Mouse (Mus musculus) limb, embryonic 11.5 days (tissue): ENCODE measurements at regions not wholly inside any gene's neighbourhood (a gene's known extent, or its start where the extent isn't known, plus 50 kb on each side); places are given as distances from the start of the nearest gene placed in this dataset.
A peak's percentile ranks its signal among the peaks of the same experiment; 100 is the strongest.

Source experiments
- ATAC-seq: fragments of 200-750 bp; cut with Nextera tagmentation; 2 replicates; pipeline ENCODE4 v1.8.0; 2017; ENCODE audit warnings: low read depth; ENCODE audit not compliant: insufficient number of reproducible peaks, low FRiP score, low TSS enrichment
- DNase-seq: peaks from one replicate; pipeline ENCODE4 v3.0.0-alpha.2; 2015; ENCODE audit warnings: low spot score
- H3K27ac ChIP-seq: fragments of 300-500 bp; sonication (generic); replicated peaks from 2 replicates; pipeline ENCODE4 v1.5.1; 2014; ENCODE audit warnings: low read depth, mild to moderate bottlenecking, low read length
- H3K27me3 ChIP-seq: fragments of 300-500 bp; sonication (generic); 2 replicates; pipeline ENCODE4 v1.6.1; 2014; ENCODE audit warnings: mild to moderate bottlenecking, low read length, mixed read lengths; ENCODE audit not compliant: control insufficient read depth, insufficient read depth
- H3K36me3 ChIP-seq: fragments of 300-500 bp; sonication (generic); 2 replicates; pipeline ENCODE4 v1.6.1; 2014; ENCODE audit warnings: mild to moderate bottlenecking, low read length, moderate library complexity, mixed read lengths; ENCODE audit not compliant: control insufficient read depth, insufficient read depth
- H3K4me1 ChIP-seq: fragments of 300-500 bp; sonication (generic); 2 replicates; pipeline ENCODE4 v1.6.1; 2014; ENCODE audit warnings: low read length, mixed read lengths; ENCODE audit not compliant: control insufficient read depth, insufficient read depth
- H3K4me2 ChIP-seq: fragments of 300-500 bp; sonication (generic); 2 replicates; pipeline ENCODE4 v1.6.1; 2014; ENCODE audit warnings: low read depth, mild to moderate bottlenecking, moderate library complexity; ENCODE audit not compliant: severe bottlenecking
- H3K4me3 ChIP-seq: fragments of 300-500 bp; sonication (generic); 2 replicates; pipeline ENCODE4 v1.5.1; 2014; ENCODE audit warnings: low read depth, low read length
- H3K9ac ChIP-seq: fragments of 300-500 bp; sonication (generic); 2 replicates; pipeline ENCODE4 v1.6.1; 2014; ENCODE audit warnings: mild to moderate bottlenecking, low read length
- H3K9me3 ChIP-seq: fragments of 300-500 bp; sonication (generic); 2 replicates; pipeline ENCODE4 v1.6.1; 2016; ENCODE audit warnings: low read length; ENCODE audit not compliant: control insufficient read depth
- WGBS: fragments of 180-500 bp; shearing (Covaris S2); extraction: QIAGEN DNeasy Blood & Tissue Kit; methylation state at CpG from one replicate; pipeline ENCODE4 v1.1.7; 2014; 5-methylcytosine and 5-hydroxymethylcytosine counted together

DNA sequence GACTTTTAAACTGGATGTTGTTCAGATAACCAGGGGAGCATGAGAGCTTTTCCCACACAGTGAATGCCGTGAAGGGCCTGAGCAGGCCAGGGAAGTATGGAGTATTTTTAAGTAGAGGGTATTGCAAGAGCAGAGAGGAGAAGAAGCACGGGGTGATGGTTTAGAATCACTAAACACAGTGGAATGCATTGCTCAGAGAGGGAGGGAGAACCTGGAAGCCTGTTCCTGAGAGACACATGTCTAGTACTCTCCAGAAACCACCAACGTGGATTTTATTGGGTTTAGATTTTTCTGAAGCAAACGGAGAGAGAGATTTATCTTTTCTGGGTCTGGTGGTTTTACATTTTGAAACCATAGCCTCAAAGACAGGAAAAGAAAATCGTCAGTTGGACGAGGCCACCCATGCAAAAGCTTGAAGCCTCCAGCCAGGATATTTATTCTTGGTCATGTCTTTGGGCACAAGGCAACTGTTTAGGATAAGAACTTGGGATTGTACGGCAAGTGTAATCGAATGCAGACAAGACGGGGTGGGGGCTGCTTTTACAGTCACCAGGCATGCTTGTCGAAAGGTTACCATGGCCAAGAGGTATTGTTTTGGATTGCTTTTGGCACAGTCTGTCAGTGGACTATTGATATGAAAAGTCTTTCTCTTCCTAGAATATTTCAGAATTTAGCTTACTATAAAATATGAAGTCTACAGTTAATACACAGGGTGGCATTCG is 306.2 kb downstream of the Sorl1 start:
- Histone ChIP-seq H3K4me1 (no peaks in the 10 kb centered on the region), H3K27ac (no peak overlapping the region; the same call in 1 of the 2 replicates), H3K27me3 (no peaks in the 10 kb centered on the region), H3K9ac (no peak overlapping the region), H3K9me3 (no peaks in the 10 kb centered on the region), H3K36me3 (no peaks in the 10 kb centered on the region), H3K4me2 (no peak overlapping the region), H3K4me3 (no peak overlapping the region)
- DNase-seq (no peak), ATAC-seq (no peak)
- 63% methylated on average over 11 of the region's 11 CpGs for WGBS

DNA sequence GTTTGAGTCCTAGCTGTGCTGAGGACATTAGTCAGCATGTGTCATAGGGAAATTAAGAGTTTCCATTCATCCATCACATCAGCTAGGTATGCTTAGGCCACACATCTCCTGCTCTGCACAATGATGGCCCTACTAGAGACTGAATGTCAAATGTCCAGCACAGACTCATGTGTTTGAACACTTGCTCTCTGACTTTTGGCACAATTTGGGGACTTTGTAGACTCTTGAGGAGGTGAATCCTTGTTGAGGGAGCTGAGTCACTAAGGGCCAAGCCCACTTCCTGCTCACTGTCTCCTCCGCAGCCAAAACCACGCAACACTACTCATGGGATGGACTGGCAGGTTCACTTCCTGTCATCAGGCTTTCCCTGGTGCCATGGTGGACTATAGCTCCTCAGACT is 308.2 kb downstream of the Sorl1 start:
- Histone ChIP-seq H3K4me2 (no peak overlapping the region), H3K27me3 (no peaks in the 10 kb centered on the region), H3K36me3 (no peaks in the 10 kb centered on the region), H3K9me3 (no peaks in the 10 kb centered on the region), H3K4me3 (no peak overlapping the region), H3K4me1 (no peaks in the 10 kb centered on the region), H3K9ac (no peak overlapping the region), H3K27ac (no peak overlapping the region)
- ATAC-seq (no peak), DNase-seq (no peak)
- 91% methylated on average over 2 of the region's 2 CpGs for WGBS

DNA sequence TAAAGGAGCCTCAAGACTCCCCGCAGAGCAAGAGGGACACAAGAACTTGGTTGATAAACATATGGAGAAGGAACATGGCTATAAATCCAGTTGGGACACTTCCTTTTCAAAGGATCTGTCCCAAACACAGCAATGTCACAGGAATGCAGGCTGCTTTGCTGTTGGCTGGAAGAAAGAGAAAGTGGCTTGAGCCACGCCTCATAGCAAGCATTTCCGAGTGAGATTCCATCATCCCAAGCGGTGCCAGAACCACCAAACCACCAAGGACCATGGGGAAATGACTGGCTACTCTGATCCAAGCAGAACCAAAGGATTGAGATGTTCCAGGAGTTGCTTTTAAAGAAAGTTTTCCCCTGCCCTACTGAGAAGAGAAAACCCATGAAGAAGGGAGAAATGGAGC is 314.8 kb downstream of the Sorl1 start:
- no peak overlapping the region; the same call in 1 of the 2 replicates for H3K27ac ChIP-seq
- H3K9me3 ChIP-seq = no peaks in the 10 kb centered on the region
- H3K9ac ChIP-seq = no peak overlapping the region
- DNase-seq = no peak
- no peaks in the 10 kb centered on the region for H3K36me3 ChIP-seq
- H3K4me2 ChIP-seq = no peak overlapping the region
- no peaks in the 10 kb centered on the region for H3K27me3 ChIP-seq
- 81% methylated on average over 4 of the region's 4 CpGs for WGBS
- H3K4me3 ChIP-seq = no peak overlapping the region
- ATAC-seq = no peak
- H3K4me1 ChIP-seq = peaks cover 11% of the 10 kb centered on the region

DNA sequence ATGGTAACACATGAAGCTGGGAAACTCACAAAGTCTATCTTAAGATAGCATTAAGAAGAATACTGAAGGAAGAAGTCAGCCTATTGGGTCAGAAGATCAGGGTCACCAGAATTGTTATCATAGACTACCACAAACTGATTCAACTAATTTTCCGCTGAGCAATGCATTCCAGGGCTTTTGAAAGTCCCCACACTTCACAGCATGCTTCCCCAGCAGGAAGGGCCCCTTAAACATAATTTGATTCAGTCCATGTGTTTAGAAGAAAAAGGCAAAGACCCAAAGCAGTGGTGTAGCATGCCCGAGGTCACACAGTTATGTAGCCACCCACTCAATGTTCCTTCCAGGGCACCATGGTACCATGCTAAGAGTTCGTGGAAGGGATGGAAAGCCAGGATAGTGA is 315.3 kb downstream of the Sorl1 start:
- ATAC-seq = no peak
- no peaks in the 10 kb centered on the region for H3K36me3 ChIP-seq
- H3K4me2 ChIP-seq = no peak overlapping the region
- no peaks in the 10 kb centered on the region for H3K27me3 ChIP-seq
- 54% methylated on average over 3 of the region's 3 CpGs for WGBS
- H3K27ac ChIP-seq = no peak overlapping the region; the same call in 1 of the 2 replicates
- no peak overlapping the region for H3K9ac ChIP-seq
- H3K4me1 ChIP-seq = peaks cover 11% of the 10 kb centered on the region
- no peak for DNase-seq
- H3K9me3 ChIP-seq = no peaks in the 10 kb centered on the region
- H3K4me3 ChIP-seq = no peak overlapping the region

DNA sequence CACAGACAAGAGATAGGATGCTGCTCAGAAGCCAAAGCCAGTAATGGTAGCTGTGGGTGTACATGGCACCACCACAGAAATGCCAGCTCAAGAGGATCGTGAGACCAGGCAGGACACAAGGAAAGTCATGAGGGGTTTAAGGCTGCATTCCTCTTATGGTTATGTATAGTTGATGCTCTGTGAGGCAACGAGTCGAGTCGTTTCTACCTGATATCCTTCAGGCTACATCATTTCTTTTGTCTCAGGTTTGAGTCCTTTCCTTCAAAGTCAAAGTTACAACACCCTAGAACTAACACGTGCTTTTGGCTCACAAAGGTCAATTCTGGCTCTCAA is 317.8 kb downstream of the Sorl1 start:
- no peak overlapping the region for H3K4me3 ChIP-seq
- DNase-seq (no peak), ATAC-seq (no peak)
- peak overlapping the region; percentile 91 for H3K27ac ChIP-seq
- H3K4me1 ChIP-seq = peaks cover 11% of the 10 kb centered on the region
- no peaks in the 10 kb centered on the region for H3K9me3 ChIP-seq
- H3K4me2 ChIP-seq = no peak overlapping the region
- no peak overlapping the region for H3K9ac ChIP-seq
- WGBS = 88% methylated on average over 5 of the region's 5 CpGs
- no peaks in the 10 kb centered on the region for H3K27me3 ChIP-seq
- H3K36me3 ChIP-seq = no peaks in the 10 kb centered on the region

DNA sequence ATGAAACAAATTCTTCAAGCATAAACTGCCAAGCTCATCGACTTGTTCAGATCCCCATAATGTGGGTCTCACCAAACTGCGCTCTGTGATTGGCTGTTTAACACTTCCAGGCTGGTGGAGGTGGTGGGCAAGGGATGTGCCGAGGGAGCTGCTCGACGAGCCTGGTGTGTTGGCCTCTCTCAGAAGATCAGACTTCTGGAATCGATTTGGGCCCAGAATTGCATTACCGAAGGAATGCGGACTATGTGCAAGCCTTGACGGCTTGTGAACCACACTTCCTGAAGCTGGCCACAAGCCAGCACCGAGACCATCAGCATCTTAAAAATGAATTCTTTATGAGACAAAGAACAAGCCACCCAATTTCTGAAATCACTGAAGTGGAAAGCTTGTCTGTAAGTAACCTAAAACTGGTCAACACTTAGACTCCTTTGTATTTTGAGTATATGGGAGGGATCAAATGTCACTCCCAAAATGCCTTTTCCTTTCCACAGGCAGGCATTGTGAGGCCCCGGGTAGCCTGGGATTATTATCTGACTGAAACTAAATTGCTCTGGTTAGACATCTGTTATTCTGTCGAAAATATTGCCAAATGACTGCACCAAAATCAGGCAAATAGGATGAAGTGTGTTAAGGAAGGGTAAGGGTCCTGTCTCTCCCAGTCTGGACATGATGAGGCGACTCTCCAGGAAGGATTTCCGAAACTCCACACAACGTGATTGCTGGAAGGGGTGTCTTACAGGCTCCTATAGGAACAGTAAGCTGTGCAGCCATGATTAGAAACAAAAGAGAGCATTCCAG is 318.4 kb downstream of the Sorl1 start:
- 22% methylated on average over 15 of the region's 15 CpGs for WGBS
- Histone ChIP-seq H3K36me3 (no peaks in the 10 kb centered on the region), H3K4me1 (peaks cover 11% of the 10 kb centered on the region), H3K9me3 (no peaks in the 10 kb centered on the region), H3K4me3 (no peak overlapping the region), H3K27me3 (no peaks in the 10 kb centered on the region), H3K27ac (peak overlapping the region; percentile 91), H3K9ac (no peak overlapping the region), H3K4me2 (no peak overlapping the region)
- ATAC-seq (peak; percentile 89), DNase-seq (peak; percentile 84)

DNA sequence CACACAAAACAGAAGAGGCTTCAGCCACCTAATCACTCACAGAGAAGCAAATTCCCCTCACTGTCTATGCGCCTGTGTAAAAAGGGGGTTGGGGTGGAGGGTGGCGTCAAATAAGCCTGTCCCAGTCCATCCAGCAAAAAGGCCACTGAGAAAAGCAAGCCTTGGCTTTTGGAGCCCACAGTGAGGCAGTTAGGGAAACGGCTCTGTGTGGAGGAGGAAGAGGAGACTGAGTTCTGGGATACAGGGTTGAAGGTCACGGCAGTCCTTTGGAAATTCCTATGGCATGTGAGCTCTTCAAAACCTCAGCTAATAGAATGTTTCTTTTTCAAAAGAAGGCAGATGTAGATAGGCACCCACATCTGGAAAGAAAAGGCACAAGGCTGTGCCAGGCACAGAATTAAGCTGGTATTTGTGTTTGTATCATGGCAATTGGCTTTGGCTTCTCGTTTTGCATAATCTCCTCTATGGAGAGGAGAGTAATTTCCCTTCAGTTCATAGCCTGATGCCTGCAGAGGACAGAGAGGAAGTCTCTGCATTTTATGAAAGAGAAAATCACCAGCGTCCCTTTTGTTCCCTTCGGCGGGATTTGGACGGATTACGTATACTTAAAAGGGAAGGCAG is 319.3 kb downstream of the Sorl1 start:
- WGBS = 36% methylated on average over 10 of the region's 10 CpGs
- H3K4me2 ChIP-seq = no peak overlapping the region
- H3K9me3 ChIP-seq = no peaks in the 10 kb centered on the region
- H3K36me3 ChIP-seq = no peaks in the 10 kb centered on the region
- H3K27ac ChIP-seq = peak overlapping the region; percentile 91
- DNase-seq (no peak), ATAC-seq (no peak)
- 0 out of 2 replicates have a peak overlapping the region, but pooled peaks have one; percentile 8 for H3K9ac ChIP-seq
- no peaks in the 10 kb centered on the region for H3K27me3 ChIP-seq
- peaks cover 11% of the 10 kb centered on the region for H3K4me1 ChIP-seq
- no peak overlapping the region for H3K4me3 ChIP-seq

DNA sequence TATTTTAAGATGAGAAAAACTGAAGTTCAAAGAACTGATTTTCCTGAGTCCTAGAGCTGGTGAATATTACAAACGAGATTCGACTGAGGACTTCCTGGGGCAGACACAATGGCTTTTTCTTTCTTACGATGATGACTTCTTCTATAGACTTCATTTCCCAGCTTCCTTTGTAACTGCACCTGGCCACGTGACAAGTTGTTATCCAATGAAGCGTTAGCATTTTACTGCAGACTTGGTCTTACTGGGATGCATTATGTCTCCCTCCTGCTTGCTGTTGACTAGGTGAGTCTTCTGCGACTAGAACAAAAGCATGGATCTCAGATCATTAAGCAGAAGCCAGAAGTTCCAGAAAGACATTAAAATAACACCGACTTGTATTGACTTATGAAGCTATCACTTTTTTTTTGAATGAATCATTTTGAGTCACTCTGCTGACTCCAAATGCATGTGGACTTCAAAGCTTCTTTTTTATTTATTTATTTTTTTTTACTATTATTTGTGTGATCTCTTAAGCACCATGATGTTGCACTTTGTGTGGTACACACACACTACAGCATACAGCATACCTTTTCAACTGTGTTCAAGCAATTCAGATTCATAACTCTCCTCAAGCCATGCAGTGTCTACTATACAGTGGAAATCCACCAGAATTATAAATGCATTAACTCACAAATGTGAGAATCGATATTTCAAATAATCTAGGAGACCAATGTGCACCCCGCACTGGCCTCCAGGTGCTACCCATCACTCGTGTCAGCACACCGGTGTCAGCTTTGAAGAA is 320.2 kb downstream of the Sorl1 start:
- H3K9ac ChIP-seq = no peak overlapping the region
- WGBS = 69% methylated on average over 11 of the region's 11 CpGs

More for the DNA sequence above, 320.2 kb downstream of the Sorl1 start:
- H3K27ac ChIP-seq = no peak overlapping the region; the same call in 1 of the 2 replicates
- no peak for DNase-seq
- no peaks in the 10 kb centered on the region for H3K27me3 ChIP-seq
- H3K4me2 ChIP-seq = no peak overlapping the region
- no peak overlapping the region for H3K4me3 ChIP-seq
- H3K9me3 ChIP-seq = no peaks in the 10 kb centered on the region
- no peaks in the 10 kb centered on the region for H3K36me3 ChIP-seq
- H3K4me1 ChIP-seq = peaks cover 11% of the 10 kb centered on the region
- ATAC-seq = no peak
